Mouse (Mus musculus) thymus, adult 2 months (tissue): Measurements from ENCODE around the gene Cxcr3. TPM values are rescaled to one million over a fixed set of nuclear protein-coding genes. Genes with fewer than 3 reads are reported as not detected.

Experiments used
- DNase-seq: peaks from one replicate; pipeline ENCODE4 v3.0.0; 2021
- H3K27ac ChIP-seq: fragments of 200-500 bp; 2 replicates; pipeline ENCODE4 v1.5.1; 2012; ENCODE audit warnings: low read length, control low read depth; ENCODE audit not compliant: control insufficient read depth, insufficient read depth
- H3K27me3 ChIP-seq: fragments of 200-500 bp; 2 replicates; pipeline ENCODE4 v1.6.1; 2012; ENCODE audit warnings: mild to moderate bottlenecking, low read length, moderate library complexity, mixed read lengths; ENCODE audit not compliant: control insufficient read depth, insufficient read depth
- H3K36me3 ChIP-seq: fragments of 200-500 bp; 2 replicates; pipeline ENCODE4 v1.6.1; 2012; ENCODE audit warnings: mild to moderate bottlenecking, low read length, moderate library complexity; ENCODE audit not compliant: control insufficient read depth, insufficient read depth
- H3K4me1 ChIP-seq: fragments of 200-500 bp; replicated peaks from 2 replicates; pipeline ENCODE4 v1.6.1; 2012; ENCODE audit warnings: low read length; ENCODE audit not compliant: control insufficient read depth, insufficient read depth
- H3K4me3 ChIP-seq: fragments of 200-500 bp; 2 replicates; pipeline ENCODE4 v1.5.1; 2012; ENCODE audit warnings: mild to moderate bottlenecking, low read length, control low read depth, moderate library complexity; ENCODE audit not compliant: control insufficient read depth, insufficient read depth
- CTCF ChIP-seq: fragments of 200-500 bp; IDR thresholded peaks from 2 replicates; pipeline ENCODE4 v1.5.1; 2012; ENCODE audit warnings: mild to moderate bottlenecking, control low read depth, low read length, moderate library complexity, borderline replicate concordance; ENCODE audit not compliant: control insufficient read depth, poor library complexity, insufficient read depth; ENCODE audit errors: extremely low read depth
- POLR2A ChIP-seq: fragments of 200-500 bp; IDR thresholded peaks from 2 replicates; pipeline ENCODE4 v1.6.1; 2012; ENCODE audit warnings: mild to moderate bottlenecking, low read length, control low read depth, moderate library complexity; ENCODE audit not compliant: control insufficient read depth, poor library complexity, insufficient read depth; ENCODE audit errors: extremely low read depth
- WGBS: fragments of 180-500 bp; shearing (Covaris S2); methylation state at CpG from one replicate; pipeline ENCODE4 v1.1.7; 2018; 5-methylcytosine and 5-hydroxymethylcytosine counted together
- polyA plus RNA-seq: library from polyadenylated mRNA; depleted of rRNA; stranded (reverse); fragments of >200 nt; gene quantifications from 2 replicates; pipeline ENCODE4 v1.2.3, GENCODE M21; 2012; rRNA removed

The Cxcr3 gene
- 13.6 and 16.0 TPM in 2 replicates for polyA plus RNA-seq

GRCm38 (mm10) chrX:101733828-101734319 is at the start of gene Cxcr3:
Gene Cxcr3 (minus strand): TSS chrX:101734269.
- Histone ChIP-seq H3K36me3 (no peaks in the 10 kb centered on the region), H3K4me3 (no peak within 1 kb of the TSS), H3K4me1 (peaks cover 13% of the 10 kb centered on the region), H3K27ac (no peak within 1 kb of the TSS), H3K27me3 (no peaks in the 10 kb centered on the region)
- DNase-seq = peak; percentile 6
- 4% methylated on average over 11 of the region's 11 CpGs for WGBS
- TF ChIP-seq CTCF (no peak), POLR2A (no peak)

GRCm38 (mm10) chrX:101772035-101772434 is 38.0 kb upstream of the Cxcr3 start:
- Histone ChIP-seq H3K27ac (no peak overlapping the region), H3K4me1 (peaks cover 6% of the 10 kb centered on the region), H3K27me3 (no peaks in the 10 kb centered on the region), H3K4me3 (no peak overlapping the region), H3K36me3 (no peaks in the 10 kb centered on the region)
- DNase-seq = peak; percentile 57
- TF ChIP-seq CTCF = no peak
- no peak for TF ChIP-seq POLR2A
- WGBS = 26% methylated on average over 5 of the region's 5 CpGs

GRCm38 (mm10) chrX:101770307-101770706 is 36.2 kb upstream of the Cxcr3 start:
- peaks cover 9% of the 10 kb centered on the region for H3K4me1 ChIP-seq
- 22% methylated on average over 3 of the region's 3 CpGs for WGBS
- H3K36me3 ChIP-seq = no peaks in the 10 kb centered on the region
- TF ChIP-seq CTCF (no peak), POLR2A (no peak)
- H3K4me3 ChIP-seq = no peak overlapping the region
- no peak overlapping the region for H3K27ac ChIP-seq
- DNase-seq = no peak
- H3K27me3 ChIP-seq = no peaks in the 10 kb centered on the region

GRCm38 (mm10) chrX:101769478-101769877 is 35.4 kb upstream of the Cxcr3 start:
- H3K27me3 ChIP-seq = no peaks in the 10 kb centered on the region
- no peaks in the 10 kb centered on the region for H3K36me3 ChIP-seq
- H3K4me3 ChIP-seq = no peak overlapping the region
- no peak overlapping the region for H3K27ac ChIP-seq
- peaks cover 9% of the 10 kb centered on the region for H3K4me1 ChIP-seq
- no peak for TF ChIP-seq CTCF
- no peak for TF ChIP-seq POLR2A
- 80% methylated on average over 2 of the region's 2 CpGs for WGBS
- no peak for DNase-seq

GRCm38 (mm10) chrX:101767280-101767679 is 33.2 kb upstream of the Cxcr3 start:
- TF ChIP-seq POLR2A (no peak), CTCF (no peak)
- no peaks in the 10 kb centered on the region for H3K27me3 ChIP-seq
- peaks cover 9% of the 10 kb centered on the region for H3K4me1 ChIP-seq
- H3K36me3 ChIP-seq = no peaks in the 10 kb centered on the region
- H3K27ac ChIP-seq = no peak overlapping the region
- no peak for DNase-seq
- 4% methylated on average over 7 of the region's 7 CpGs for WGBS
- no peak overlapping the region for H3K4me3 ChIP-seq

- Histone ChIP-seq H3K27ac (no peak overlapping the region), H3K4me1 (peaks cover 9% of the 10 kb centered on the region), H3K27me3 (no peaks in the 10 kb centered on the region), H3K36me3 (no peaks in the 10 kb centered on the region), H3K4me3 (no peak overlapping the region)
- 87% methylated on average over 4 of the region's 4 CpGs for WGBS
- DNase-seq = no peak
- TF ChIP-seq POLR2A (no peak), CTCF (no peak)
Measured at GRCm38 (mm10) chrX:101765111-101765510, 31.0 kb upstream of the Cxcr3 start.

- Histone ChIP-seq H3K27ac (no peak overlapping the region), H3K4me1 (peaks cover 9% of the 10 kb centered on the region), H3K27me3 (no peaks in the 10 kb centered on the region), H3K4me3 (no peak overlapping the region), H3K36me3 (no peaks in the 10 kb centered on the region)
- no peak for DNase-seq
- TF ChIP-seq POLR2A (no peak), CTCF (no peak)
- WGBS = 52% methylated on average over 5 of the region's 5 CpGs
Measured at GRCm38 (mm10) chrX:101764621-101765020, 30.6 kb upstream of the Cxcr3 start.
